Mouse (Mus musculus) embryo, embryonic 10 days (tissue): ENCODE results near the gene Tspan18.

Experiments
- DNase-seq: peaks from one replicate; pipeline ENCODE4 v3.0.0-alpha.2; 2015; ENCODE audit warnings: low spot score

The Tspan18 gene

GRCm38 (mm10) chr2:93339373-93340106, 5.2 kb upstream of the Tspan18 start:
- DNase-seq, result no peak

GRCm38 (mm10) chr2:93335996-93336395, 1.7 kb upstream of the Tspan18 start:
- DNase-seq, result no peak

GRCm38 (mm10) chr2:93333241-93333816, 976 bp downstream of the Tspan18 start:
- DNase-seq, result peak; percentile 90

GRCm38 (mm10) chr2:93332277-93332676, 2.0 kb downstream of the Tspan18 start:
- no peak for DNase-seq

- no peak for DNase-seq
Measured at GRCm38 (mm10) chr2:93331121-93331520, 3.2 kb downstream of the Tspan18 start.

GRCm38 (mm10) chr2:93329120-93329519, 5.2 kb downstream of the Tspan18 start:
- DNase-seq, result no peak

GRCm38 (mm10) chr2:93327915-93328555, 6.3 kb downstream of the Tspan18 start:
- DNase-seq, result no peak

- DNase-seq, result peak; percentile 23
Measured at GRCm38 (mm10) chr2:93324681-93325080, 9.6 kb downstream of the Tspan18 start.

- no peak for DNase-seq
Measured at GRCm38 (mm10) chr2:93321946-93322345, 12.4 kb downstream of the Tspan18 start.

GRCm38 (mm10) chr2:93320267-93320666, 14.0 kb downstream of the Tspan18 start:
- DNase-seq, result no peak

GRCm38 (mm10) chr2:93319598-93319997, 14.7 kb downstream of the Tspan18 start:
- peak; percentile 35 for DNase-seq

GRCm38 (mm10) chr2:93318781-93319349, 15.4 kb downstream of the Tspan18 start:
- no peak for DNase-seq

GRCm38 (mm10) chr2:93313768-93314632, 20.3 kb downstream of the Tspan18 start:
- DNase-seq, result peak; percentile 52

GRCm38 (mm10) chr2:93312458-93312857, 21.8 kb downstream of the Tspan18 start:
- no peak for DNase-seq

GRCm38 (mm10) chr2:93309724-93310413, 24.4 kb downstream of the Tspan18 start:
- DNase-seq, result no peak

- DNase-seq, result no peak
Measured at GRCm38 (mm10) chr2:93306898-93307297, 27.4 kb downstream of the Tspan18 start.

- no peak for DNase-seq
Measured at GRCm38 (mm10) chr2:93304273-93304634, 30.1 kb downstream of the Tspan18 start.

- peak; percentile 75 for DNase-seq
Measured at GRCm38 (mm10) chr2:93303585-93304272, 30.6 kb downstream of the Tspan18 start.

- DNase-seq, result no peak
Measured at GRCm38 (mm10) chr2:93303260-93303584, 31.1 kb downstream of the Tspan18 start.

GRCm38 (mm10) chr2:93297656-93298055, 36.6 kb downstream of the Tspan18 start:
- no peak for DNase-seq
